Mouse (Mus musculus) c-Kit-positive CD71-positive TER-119-positive erythroid progenitor cells, embryonic 14.5 days (primary cell): ENCODE measurements around the gene Rbfox1.

Source experiments
- DNase-seq: peaks from one replicate; pipeline ENCODE4 v3.0.0-alpha.2; 2013; ENCODE audit warnings: low spot score

Gene Rbfox1

DNA sequence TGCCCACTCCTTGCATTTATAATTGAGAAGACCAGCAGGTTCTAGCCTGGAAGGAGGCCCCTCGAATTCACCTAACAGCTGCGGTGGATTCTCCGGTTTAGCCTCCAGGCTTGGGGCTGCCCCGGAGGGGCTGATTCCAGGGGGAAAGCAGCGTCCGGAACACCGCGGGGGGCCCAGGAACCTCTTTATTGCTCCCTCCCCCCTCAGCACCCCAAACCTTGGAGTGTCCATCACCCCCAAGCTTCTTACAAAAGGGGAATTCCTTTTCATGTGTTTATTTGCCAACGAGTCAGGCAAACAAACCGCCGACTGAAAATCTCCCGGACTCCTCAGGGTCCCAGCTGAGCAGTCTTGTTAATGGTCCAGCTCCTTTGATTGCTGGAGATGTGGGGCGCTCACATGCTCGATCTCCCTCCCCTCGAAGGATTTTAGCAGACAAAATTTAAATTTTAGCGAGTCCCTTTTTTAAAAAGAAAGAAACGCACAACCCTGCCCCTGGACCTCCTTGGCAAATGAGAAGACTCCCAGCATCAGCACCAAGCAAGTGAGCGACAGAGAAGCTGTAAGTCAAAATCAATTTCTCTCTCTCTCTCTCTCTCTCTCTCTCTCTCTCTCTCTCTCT lies 1153.6 kb downstream of the Rbfox1 start:
- DNase-seq, result no peak

DNA sequence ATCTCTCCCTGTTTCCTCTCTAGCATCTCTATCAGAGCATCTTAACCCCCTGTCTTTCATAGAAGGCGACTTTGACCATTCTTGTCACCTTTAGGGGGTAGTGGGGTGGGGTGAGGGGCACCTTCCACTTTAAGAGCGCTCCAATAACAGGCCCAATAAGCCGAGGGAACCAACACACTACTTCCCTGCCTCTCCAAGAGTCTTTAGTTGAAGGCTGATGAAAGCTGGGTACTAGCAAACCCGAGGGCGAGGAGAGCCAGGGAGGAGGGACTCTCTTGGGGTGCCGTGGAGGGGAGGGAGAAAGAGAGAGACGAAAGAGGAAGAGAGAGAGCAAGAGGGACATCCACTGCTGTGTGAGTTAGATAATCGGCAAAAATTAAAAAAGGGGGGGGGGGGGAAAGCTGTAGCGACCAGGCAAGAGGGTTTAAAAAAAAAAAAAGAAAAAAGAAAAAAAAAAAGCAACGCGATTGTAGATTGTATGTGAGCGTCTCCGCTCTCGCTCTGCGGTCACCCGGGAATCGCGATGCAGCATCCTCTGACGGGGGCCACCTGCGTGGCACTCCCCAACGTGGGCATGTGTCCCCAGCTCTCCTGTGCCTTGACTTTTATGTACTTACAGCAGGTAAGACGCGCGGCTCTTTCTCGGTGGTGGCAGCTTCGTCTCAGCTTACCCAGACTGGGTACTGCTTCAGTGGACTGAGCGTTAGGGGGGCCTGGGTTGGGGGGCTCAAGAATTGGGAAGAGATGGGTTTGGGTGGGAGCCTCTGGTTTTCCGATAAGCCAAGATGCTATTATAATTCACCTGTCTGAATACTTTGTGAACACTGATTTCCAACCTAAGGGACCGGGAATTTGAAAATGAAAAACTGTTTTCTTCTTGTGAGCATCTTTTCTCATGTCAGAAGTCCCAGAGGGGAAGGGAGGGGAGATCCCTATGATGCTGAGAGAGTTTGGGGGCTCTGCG lies 1154.5 kb downstream of the Rbfox1 start:
- no peak for DNase-seq

DNA sequence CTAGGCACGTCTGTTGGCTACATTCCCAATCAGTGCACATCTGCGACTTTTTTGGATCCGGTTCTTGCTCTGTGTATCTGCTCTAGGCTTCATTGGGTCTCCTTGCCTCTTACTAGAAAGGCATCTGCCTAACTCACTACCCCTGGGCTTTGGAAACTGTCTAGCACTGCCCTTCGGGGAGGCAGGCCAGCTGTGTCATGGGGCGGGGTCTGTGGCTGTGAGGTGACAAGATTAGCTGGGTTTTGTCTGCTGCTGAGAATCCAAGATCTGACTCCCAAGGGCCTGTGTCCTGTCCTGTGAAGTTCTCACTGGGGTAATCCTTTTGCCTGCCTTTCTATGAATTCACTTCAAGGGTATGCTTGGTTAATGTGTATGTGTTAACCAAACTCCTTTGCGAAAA lies 1155.5 kb downstream of the Rbfox1 start:
- no peak for DNase-seq

DNA sequence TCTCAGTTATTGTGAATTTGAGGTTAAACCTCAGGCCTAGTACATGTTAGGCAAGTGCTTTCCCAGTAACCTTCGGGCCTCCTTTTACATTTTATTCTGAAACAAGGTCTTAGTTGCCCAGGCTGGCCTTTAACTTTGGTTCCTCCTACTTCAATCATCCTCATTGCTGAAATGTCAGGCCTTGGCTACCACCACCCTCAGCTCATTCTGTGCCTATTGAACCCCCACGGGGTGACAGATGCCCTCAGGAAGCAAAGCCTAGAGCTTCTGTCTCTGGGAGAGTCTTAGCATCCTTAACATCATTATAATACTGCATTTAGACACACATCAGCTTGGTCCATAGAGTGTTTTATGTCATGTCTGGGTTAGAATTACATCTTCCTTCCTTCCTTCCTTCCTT lies 1162.3 kb downstream of the Rbfox1 start:
- no peak for DNase-seq

DNA sequence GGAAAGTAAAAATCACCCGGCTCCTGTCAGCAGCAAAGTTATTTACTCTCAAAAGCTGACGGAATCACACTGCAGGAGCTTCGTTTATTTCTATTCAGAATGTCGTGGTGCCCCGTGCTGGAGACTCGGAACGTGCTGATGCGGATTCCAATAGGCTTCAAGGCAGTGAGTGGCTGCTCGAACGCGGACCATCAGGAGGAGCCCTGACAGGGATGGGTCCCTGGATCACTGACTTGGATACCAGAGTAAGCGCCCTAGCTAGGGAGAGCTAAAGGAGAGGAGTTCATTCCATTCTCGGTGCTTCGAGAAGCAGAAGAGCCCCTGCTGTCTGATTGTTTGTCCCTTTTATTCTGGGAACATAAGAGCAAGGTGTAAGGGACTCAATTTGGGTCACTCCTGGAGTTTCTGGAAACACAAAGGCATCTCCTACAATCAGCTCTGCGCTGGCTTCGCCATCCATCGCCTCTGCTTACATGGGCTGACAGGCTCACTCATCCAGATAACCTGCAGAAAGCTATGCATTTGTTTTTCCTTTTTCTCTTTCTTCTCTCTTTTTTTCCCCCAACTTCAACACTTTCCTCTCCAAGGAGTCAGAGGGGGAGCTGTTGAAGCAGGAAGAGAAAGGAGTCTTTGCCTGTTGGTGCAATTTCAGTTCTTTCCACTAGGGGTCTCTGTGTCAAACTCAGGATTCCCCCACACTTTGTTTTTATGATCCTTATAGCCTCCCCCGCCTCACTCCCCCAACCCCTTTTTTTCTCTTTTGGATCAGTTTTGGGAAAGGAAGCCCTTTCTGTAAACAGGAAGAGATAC lies 1164.2 kb downstream of the Rbfox1 start:
- peak; percentile 3 for DNase-seq

DNA sequence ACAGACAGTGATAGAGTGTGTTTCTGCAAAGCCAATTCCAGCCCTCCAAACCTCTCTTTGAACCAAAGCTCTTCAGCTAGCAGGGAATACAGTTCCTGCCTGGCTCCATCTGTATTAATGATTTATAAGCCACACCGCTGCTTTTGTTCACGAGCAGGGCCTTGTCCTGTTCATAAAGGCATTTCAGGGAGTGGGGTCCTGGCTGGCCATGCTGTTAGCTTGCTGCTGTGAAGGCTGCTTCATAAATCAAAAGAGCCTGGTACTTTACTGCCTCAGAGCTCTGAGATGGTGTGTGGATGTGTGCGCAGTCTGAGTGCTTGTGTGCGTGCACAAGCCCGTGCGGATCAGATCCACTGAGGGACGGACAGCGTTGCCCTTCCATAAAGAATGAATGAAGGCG lies 1165.8 kb downstream of the Rbfox1 start:
- no peak for DNase-seq

DNA sequence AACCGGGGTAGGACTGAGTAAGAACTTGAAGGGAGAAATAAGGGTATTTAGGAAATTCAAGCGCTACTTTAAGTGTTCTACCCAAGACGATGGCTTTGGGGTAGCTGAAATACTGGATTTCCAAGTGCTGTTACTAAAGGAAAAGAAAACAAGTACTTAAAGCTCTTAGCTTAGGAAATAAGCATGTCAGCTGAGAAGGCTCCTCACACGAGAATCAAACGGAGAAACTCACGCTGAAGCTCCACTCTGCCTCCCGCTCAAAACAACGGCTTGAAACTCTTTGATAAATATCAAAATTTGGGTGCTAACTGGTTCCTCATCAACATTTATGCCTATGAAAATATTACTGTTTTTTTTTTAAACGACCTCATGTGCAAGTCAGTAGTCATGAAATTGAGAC lies 1166.8 kb downstream of the Rbfox1 start:
- no peak for DNase-seq

DNA sequence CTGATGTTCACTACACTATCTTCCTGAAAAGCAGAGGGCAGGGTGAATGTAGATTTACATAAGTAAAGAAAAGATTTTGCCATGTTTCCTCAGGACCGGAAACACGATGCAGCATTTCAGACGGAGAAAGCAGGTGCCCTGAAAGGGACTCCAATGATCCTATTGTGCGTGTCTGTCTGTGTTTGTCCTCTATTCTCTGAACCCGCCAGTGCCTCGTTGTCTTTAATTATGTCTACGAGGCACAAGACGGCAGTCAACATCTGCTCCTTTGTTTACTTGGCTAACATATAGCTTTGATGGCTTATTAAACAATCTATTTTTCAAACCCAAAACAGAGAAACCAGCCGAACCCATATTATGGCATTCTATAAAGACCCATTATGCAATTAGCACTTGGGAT lies 1167.3 kb downstream of the Rbfox1 start:
- DNase-seq, result no peak

DNA sequence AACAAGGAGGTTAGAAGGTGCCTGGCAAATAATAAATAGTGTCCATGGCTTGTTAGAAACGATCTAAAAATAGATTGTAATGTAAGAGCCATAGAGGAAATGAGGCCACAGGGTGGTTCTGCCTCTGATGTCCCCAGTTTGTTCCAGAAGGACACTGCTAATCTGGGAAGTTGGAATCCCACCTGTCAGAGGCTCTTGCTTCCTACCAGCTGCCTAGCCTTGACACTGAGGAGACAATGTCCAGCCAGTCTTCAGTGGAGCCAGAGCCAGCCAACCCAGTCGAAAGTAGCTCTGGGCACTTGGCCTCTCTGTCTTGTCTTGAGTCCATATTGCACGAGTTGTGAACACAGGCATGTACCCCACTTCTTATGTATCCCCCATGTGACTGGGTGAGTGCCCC lies 1172.6 kb downstream of the Rbfox1 start:
- DNase-seq, result no peak

DNA sequence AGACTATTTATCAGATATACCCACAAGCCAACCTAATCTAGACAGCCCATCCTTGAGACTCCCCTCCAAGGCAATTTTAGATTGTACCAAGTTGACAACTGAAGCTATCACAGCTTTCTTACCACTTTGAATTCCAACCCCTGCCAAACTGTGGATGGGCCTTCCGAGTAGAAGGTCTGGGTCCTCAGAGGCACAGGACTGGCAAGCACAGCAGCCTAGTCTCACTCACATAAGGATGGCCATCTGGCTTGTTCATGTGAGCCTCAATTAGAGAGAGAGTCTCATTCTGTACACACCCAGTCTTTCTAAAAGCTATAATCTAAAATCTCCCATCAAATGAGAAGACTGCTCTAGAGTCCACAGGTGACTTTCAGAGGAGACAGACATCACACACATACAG lies 1173.4 kb downstream of the Rbfox1 start:
- DNase-seq, result no peak

DNA sequence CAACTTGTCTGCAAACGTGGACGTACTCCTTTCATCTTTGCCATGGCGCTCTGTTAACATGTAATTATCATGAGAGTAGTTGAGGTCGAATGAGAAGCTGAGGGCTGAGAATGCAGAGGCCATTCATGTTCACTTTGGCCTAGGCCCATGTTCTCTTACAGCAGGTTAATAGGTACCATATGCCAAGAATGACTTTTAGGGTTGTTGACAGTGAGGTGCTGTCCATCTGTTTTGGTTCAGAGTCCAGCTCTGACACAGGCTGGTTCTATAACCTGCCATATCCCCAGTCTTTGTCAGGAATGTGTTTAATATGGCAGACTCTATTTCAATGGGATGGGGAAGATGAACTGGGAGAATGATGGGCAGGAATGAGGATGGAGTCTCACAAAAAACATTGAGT lies 1174.4 kb downstream of the Rbfox1 start:
- DNase-seq, result no peak

DNA sequence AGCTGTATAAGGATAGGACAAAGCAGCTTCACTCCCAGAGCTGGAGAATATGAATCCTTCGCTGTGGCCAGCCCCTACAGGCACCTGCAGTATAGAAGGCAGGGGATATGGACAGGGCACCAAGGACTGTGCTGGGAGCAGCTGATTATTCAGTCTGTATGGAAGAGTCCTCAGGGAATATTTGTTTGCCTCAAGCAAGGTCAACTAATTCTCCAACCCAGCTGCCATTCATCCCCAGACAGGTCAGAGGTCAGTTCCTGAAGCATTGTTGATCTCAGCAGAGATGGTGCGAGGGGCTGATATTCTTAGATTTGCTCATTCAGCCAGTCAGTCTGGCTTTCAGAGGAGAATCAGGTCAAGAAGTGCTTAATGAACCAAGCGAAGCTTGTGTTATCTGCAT lies 1175.7 kb downstream of the Rbfox1 start:
- no peak for DNase-seq

DNA sequence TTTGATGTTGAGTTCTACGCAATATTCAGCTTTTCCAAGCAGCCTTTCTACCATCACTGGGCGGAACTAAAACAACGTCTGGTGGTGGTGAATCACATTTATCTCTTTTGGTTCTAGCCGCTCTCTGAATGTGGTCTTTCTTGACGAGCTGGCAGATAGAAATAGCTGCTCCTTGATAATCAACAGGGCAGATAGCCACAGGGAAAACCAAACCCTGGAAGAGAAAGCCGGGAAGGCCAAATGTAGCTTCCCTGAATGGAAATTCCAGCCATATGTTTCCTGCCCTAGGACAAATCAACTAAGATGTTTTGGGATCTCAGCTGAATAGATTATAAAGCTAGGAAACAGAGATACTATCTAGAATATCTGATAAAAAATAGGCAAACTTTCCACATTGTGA lies 1177.4 kb downstream of the Rbfox1 start:
- no peak for DNase-seq

DNA sequence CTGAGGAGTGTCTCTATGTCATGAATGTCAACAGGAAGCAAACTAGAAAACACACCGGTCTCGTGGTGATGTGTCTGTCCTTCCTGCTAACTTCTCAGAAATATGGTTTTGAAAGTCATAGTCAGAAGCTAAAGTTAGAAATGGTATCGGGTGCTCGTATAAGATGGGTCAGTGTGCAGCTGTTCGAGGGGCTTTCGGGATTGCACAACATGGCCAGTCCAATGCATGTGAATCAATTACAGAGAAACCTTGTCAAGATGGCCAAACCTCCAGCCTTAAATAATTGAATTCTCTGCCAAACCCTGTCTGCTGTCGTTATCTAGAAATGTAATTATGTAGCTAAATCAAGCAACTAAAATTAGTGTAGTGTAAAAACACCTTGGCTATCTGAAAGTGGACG lies 1182.0 kb downstream of the Rbfox1 start:
- no peak for DNase-seq

DNA sequence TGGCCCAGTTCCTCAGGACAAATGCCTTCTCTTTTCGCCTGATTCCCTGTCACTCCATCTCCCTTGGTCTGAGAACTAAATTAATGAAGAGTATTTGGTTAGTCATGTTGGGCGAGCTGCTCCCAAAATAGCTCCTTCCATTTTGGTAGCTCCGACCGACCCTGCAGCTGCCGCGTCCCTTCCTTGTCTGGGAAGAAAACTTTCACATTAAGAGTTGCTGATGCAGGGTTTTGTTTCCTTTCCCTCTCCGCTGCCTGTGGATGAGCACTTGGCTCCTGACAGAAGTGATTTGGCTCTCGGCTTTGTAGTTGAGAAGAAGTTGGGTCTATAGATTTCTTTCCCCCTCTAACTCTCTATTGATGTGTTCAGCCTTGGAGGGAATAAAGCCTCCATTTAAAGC lies 1184.4 kb downstream of the Rbfox1 start:
- no peak for DNase-seq

DNA sequence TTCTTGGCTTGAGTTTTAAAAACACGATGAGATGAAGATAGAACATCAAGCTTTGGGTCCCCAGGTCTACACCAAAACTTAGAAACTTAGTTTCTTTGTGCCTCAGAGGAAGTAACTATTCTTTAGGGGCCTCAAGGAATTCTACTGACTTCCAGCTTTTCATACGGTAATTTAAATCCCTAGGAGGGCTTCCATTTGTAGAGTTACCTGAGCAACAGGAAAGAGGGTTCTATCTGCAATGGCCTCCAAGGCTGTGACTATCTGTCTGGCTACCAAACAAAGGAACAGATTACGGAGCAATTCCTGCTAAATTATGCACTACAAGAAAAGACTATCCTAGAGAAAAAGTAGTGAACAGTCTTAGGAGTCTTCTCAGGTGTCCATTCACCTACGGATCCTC lies 1189.6 kb downstream of the Rbfox1 start:
- DNase-seq, result no peak

DNA sequence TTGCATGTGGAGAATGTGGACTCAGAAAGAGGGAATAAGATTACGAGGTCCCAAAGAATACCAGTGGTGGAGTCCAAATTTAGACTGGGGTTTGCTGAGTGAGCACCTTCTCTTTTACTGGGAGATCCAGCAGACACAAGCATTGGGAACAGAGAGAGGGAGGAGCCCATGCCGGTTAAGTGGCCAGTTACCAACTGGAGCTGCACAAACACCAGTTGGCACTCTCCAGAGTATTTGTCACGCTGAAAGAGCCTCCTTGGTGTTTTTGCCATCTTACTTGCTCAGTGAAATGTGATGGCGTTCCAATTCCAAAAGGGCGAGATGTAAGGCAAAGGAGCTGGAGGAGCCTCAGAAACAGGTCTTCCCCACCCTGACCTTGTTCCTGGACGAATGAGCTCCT lies 1190.6 kb downstream of the Rbfox1 start:
- no peak for DNase-seq

DNA sequence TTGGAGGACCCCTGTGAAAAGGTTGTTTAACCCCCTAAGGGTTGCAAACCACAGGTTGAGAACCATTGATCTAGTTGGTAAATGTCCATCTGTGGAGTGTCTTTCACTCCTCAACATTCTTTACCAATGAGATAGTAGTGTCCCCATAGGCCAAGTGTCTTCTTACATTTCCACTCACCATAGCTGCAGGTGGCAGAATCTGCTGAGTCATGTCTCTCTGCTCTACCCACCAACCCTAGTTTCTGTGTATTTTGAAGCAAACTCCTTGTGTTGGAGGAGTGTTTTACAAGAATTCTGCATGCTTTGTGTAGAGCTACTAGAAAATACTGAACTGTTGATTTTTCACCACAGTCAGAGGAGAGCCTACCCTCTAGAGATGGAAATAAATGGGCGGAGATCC lies 1191.2 kb downstream of the Rbfox1 start:
- no peak for DNase-seq

DNA sequence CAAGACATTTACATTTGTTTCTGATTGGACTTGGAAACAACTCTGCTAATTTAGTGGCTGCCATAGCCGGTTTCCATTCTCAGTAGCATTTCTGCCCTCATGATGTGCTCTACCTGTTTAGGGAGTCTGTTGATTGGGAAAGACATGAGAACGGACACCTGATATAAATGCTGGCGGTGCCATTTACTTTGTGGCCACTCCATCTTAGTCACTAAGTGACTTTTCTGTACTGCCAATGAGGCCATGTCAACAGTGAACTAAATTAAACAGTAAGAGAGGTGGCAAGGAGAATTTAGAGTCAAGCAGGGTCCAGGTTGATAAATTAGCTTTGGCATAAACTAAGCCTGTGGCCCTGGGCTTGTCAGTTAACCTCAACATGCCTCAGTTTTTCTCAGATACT lies 1191.6 kb downstream of the Rbfox1 start:
- DNase-seq, result no peak

DNA sequence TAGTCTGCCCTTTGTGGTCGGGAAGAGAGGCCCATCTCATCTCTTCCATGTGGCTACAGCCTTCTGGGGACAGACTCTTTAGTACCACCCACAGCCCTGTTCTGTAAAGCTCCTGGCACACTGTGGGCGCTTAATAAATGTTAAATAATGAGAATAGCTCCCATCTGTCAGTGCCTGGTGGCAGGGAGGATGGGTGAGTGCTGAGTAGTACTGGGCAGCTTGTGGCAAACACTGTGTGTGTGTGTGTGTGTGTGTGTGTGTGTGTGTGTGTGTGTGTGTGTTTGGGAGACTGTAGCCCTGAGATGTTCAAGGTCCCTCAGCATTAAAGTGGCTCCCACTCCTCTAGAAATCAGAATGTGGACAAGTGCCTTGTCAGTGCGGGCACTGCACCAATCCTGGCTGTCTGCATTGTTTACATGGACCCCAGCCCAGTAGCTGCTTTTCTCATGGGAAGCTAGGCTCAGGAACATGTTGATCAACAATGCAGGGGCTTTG lies 1196.0 kb downstream of the Rbfox1 start:
- DNase-seq, result no peak

DNA sequence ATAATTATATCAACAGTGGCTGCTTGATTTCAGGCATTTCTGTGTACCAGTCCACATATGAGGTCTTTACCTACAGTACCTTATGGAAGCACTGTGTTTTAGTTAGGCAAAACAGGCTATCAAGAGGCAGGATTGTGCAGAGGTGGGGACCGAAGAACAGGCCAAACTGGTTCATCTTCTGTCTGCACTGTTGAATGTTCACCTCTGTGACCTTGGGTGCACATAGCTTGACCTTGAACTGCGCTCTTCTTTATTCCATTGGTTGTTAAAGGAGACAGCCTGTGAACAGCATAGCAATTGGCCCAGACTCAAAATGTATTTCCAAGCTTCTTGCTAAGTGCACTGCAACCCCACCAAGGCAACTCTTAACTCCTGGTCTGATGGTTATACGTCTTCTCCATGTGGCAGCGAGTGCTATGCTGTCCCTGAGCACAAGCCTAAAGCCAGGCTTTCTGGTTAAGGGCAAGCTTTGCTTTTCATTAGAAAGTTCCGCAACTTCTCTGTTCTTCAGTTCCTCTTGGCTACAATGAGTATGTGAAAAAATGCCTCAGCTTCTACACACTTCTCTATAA lies 1196.6 kb downstream of the Rbfox1 start:
- no peak for DNase-seq

DNA sequence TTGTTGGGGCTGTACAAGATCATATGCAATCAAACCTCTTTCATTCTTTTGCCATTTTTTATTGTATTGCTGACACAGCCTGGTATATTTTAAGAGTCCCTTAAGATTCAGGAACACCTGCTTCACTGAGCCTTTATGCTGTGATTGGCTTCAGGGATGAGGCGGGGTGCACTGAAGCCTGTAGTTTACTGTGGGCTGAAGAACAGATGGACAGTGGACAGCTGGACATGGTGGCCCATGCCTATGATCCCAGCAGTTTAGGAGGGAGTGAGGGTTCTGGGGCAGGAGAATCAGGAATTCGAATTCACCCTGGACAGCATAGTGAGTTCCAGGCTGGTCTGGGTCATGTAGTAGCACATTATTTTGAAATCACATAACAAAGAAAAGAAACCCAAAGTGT lies 1198.8 kb downstream of the Rbfox1 start:
- DNase-seq, result no peak
